Mouse (Mus musculus) kidney, embryonic 14.5 days (tissue): ENCODE results near the gene Itpka. TPM values are rescaled to one million over a fixed set of nuclear protein-coding genes. Genes with fewer than 3 reads are reported as not detected.

Source experiments
- ATAC-seq: fragments of 200-750 bp; cut with Nextera tagmentation; 2 replicates; pipeline ENCODE4 v1.8.0; 2017; ENCODE audit warnings: moderate number of reproducible peaks, mild to moderate bottlenecking, moderate TSS enrichment, moderate library complexity; ENCODE audit not compliant: low FRiP score, low TSS enrichment
- H3K27ac ChIP-seq: fragments of 300-500 bp; sonication (generic); 2 replicates; pipeline ENCODE4 v1.5.1; 2014; ENCODE audit warnings: low read depth, mild to moderate bottlenecking, low read length, moderate library complexity, mixed read lengths
- H3K27me3 ChIP-seq: fragments of 300-500 bp; sonication (generic); 2 replicates; pipeline ENCODE4 v1.6.1; 2014; ENCODE audit warnings: mild to moderate bottlenecking, low read length; ENCODE audit not compliant: control insufficient read depth, insufficient read depth
- H3K36me3 ChIP-seq: fragments of 300-500 bp; sonication (generic); 2 replicates; pipeline ENCODE4 v1.6.1; 2014; ENCODE audit warnings: low read length, mixed read lengths; ENCODE audit not compliant: control insufficient read depth, insufficient read depth
- H3K4me1 ChIP-seq: fragments of 300-500 bp; sonication (generic); 2 replicates; pipeline ENCODE4 v1.6.1; 2014; ENCODE audit warnings: low read length, mixed read lengths; ENCODE audit not compliant: control insufficient read depth, insufficient read depth
- H3K4me2 ChIP-seq: fragments of 300-500 bp; sonication (generic); replicated peaks from 2 replicates; pipeline ENCODE4 v1.6.1; 2014; ENCODE audit warnings: low read depth, mild to moderate bottlenecking, low read length
- H3K4me3 ChIP-seq: fragments of 300-500 bp; sonication (generic); 2 replicates; pipeline ENCODE4 v1.5.1; 2014; ENCODE audit warnings: mild to moderate bottlenecking, low read length
- H3K9ac ChIP-seq: fragments of 300-500 bp; sonication (generic); 2 replicates; pipeline ENCODE4 v1.6.1; 2014; ENCODE audit warnings: low read depth, mild to moderate bottlenecking, low read length, moderate library complexity
- H3K9me3 ChIP-seq: fragments of 300-500 bp; sonication (generic); 2 replicates; pipeline ENCODE4 v1.6.1; 2016; ENCODE audit warnings: low read length; ENCODE audit not compliant: control insufficient read depth
- WGBS: fragments of 180-500 bp; shearing (Covaris S2); extraction: QIAGEN DNeasy Blood & Tissue Kit; methylation state at CpG from one replicate; pipeline ENCODE4 v1.1.7; 2014; 5-methylcytosine and 5-hydroxymethylcytosine counted together
- polyA plus RNA-seq: library from polyadenylated mRNA; unstranded; fragments of >200 nt; fragmentation: Nextera tagmentation; extraction: Ambion mirVana; gene quantifications from 2 replicates; pipeline ENCODE4 v1.2.1, GENCODE M21; 2014

The Itpka gene
- polyA plus RNA-seq, 1 experiment from 2014 or later: 0.87 TPM

GRCm38 (mm10) chr2:119762276-119762675, 20.1 kb downstream of the Itpka start:
- Histone ChIP-seq H3K4me3 (no peak overlapping the region), H3K4me2 (no peak overlapping the region), H3K36me3 (peaks cover 21% of the 10 kb centered on the region), H3K27ac (no peak overlapping the region), H3K4me1 (0 out of 2 replicates have a peak, but pooled peaks cover 12% of the 10 kb centered on the region), H3K9ac (no peak overlapping the region), H3K27me3 (peaks cover 38% of the 10 kb centered on the region), H3K9me3 (no peaks in the 10 kb centered on the region)
- no peak for ATAC-seq
- WGBS: 80% methylated on average over 1 of the region's 1 CpGs

- WGBS: 63% methylated on average over 4 of the region's 4 CpGs
- H3K4me1 ChIP-seq: no peaks in the 10 kb centered on the region
- H3K27ac ChIP-seq: no peak overlapping the region
- no peak overlapping the region for H3K9ac ChIP-seq
- ATAC-seq: no peak
- peaks cover 21% of the 10 kb centered on the region for H3K27me3 ChIP-seq
- H3K9me3 ChIP-seq: no peaks in the 10 kb centered on the region
- no peak overlapping the region for H3K4me3 ChIP-seq
- no peak overlapping the region for H3K4me2 ChIP-seq
- peaks cover 32% of the 10 kb centered on the region for H3K36me3 ChIP-seq
These were observed 21.8 kb downstream of the Itpka start for GRCm38 (mm10) chr2:119763924-119764323.

GRCm38 (mm10) chr2:119767246-119767645, 25.1 kb downstream of the Itpka start:
- Histone ChIP-seq H3K9ac (no peak overlapping the region), H3K4me3 (no peak overlapping the region), H3K9me3 (no peaks in the 10 kb centered on the region), H3K4me1 (no peaks in the 10 kb centered on the region), H3K27ac (no peak overlapping the region), H3K27me3 (no peaks in the 10 kb centered on the region; the same call in 1 of the 2 replicates), H3K36me3 (peaks cover 63% of the 10 kb centered on the region), H3K4me2 (no peak overlapping the region)
- no peak for ATAC-seq
- WGBS: 97% methylated on average over 6 of the region's 6 CpGs

- peak within 1 kb of the TSS; percentile 84 for H3K4me2 ChIP-seq
- no peaks in the 10 kb centered on the region for H3K27me3 ChIP-seq
- under 1% methylated on average over 44 of the region's 44 CpGs for whole genome bisulfite sequencing
- peak within 1 kb of the TSS; percentile 80 for H3K27ac ChIP-seq
- peaks cover 11% of the 10 kb centered on the region; the same call in 1 of the 2 replicates for H3K4me1 ChIP-seq
- H3K9ac ChIP-seq: peak within 1 kb of the TSS; percentile 75
- H3K4me3 ChIP-seq: peak within 1 kb of the TSS; percentile 73
- peak; percentile 95 for ATAC-seq
- H3K36me3 ChIP-seq: peaks cover 8% of the 10 kb centered on the region; the same call in 1 of the 2 replicates
- H3K9me3 ChIP-seq: no peaks in the 10 kb centered on the region
These were observed 45.2 kb downstream of the Itpka start, which contains the start of gene Rpap1 for GRCm38 (mm10) chr2:119787206-119787883. Rpap1 (minus strand) TSS chr2:119787537.

GRCm38 (mm10) chr2:119789996-119790395, 47.9 kb downstream of the Itpka start:
- H3K27me3 ChIP-seq: no peaks in the 10 kb centered on the region
- peaks cover 11% of the 10 kb centered on the region; the same call in 1 of the 2 replicates for H3K4me1 ChIP-seq
- no peak overlapping the region for H3K4me3 ChIP-seq
- no peak for ATAC-seq
- no peak overlapping the region for H3K4me2 ChIP-seq
- H3K9ac ChIP-seq: no peak overlapping the region
- no peaks in the 10 kb centered on the region for H3K9me3 ChIP-seq
- H3K27ac ChIP-seq: no peak overlapping the region
- 88% methylated on average over 2 of the region's 2 CpGs for WGBS
- H3K36me3 ChIP-seq: no peaks in the 10 kb centered on the region

- H3K4me1 ChIP-seq: peaks cover 10% of the 10 kb centered on the region; the same call in 1 of the 2 replicates
- ATAC-seq: no peak
- H3K9me3 ChIP-seq: no peaks in the 10 kb centered on the region
- no peaks in the 10 kb centered on the region for H3K36me3 ChIP-seq
- H3K4me2 ChIP-seq: no peak within 1 kb of the TSS
- H3K27me3 ChIP-seq: peaks cover 12% of the 10 kb centered on the region
- WGBS: 67% methylated on average over 5 of the region's 5 CpGs
- no peak within 1 kb of the TSS for H3K9ac ChIP-seq
- no peak within 1 kb of the TSS for H3K4me3 ChIP-seq
- no peak within 1 kb of the TSS for H3K27ac ChIP-seq
These were observed 55.2 kb downstream of the Itpka start, which contains the start of gene Tyro3 for GRCm38 (mm10) chr2:119797279-119797783. Tyro3 (plus strand) TSS chr2:119797733.

GRCm38 (mm10) chr2:119798246-119798927, 56.2 kb downstream of the Itpka start:
- Histone ChIP-seq H3K9me3 (no peaks in the 10 kb centered on the region), H3K4me3 (no peak overlapping the region), H3K9ac (no peak overlapping the region), H3K4me1 (peaks cover 19% of the 10 kb centered on the region; the same call in 1 of the 2 replicates), H3K36me3 (no peaks in the 10 kb centered on the region), H3K27ac (no peak overlapping the region), H3K27me3 (peaks cover 12% of the 10 kb centered on the region), H3K4me2 (no peak overlapping the region)
- no peak for ATAC-seq
- WGBS: 17% methylated on average over 13 of the region's 13 CpGs

GRCm38 (mm10) chr2:119799181-119799960, 57.2 kb downstream of the Itpka start:
- Histone ChIP-seq H3K9me3 (no peaks in the 10 kb centered on the region), H3K9ac (peak overlapping the region; percentile 89), H3K36me3 (no peaks in the 10 kb centered on the region), H3K27ac (no peak overlapping the region), H3K27me3 (peaks cover 12% of the 10 kb centered on the region), H3K4me2 (peak overlapping the region; percentile 87), H3K4me3 (peak overlapping the region; percentile 80), H3K4me1 (peaks cover 25% of the 10 kb centered on the region; the same call in 1 of the 2 replicates)
- under 1% methylated on average over 46 of the region's 89 CpGs for WGBS
- ATAC-seq: peak; percentile 77
